Mouse (Mus musculus): Measurements from ENCODE around the gene Snrnp35.

- TF ChIP-seq CTCF (IDR thresholded peaks at IDR 0.05; ENCODE audit: low read depth), result no peak
- no peak for TF ChIP-seq EP300 (IDR thresholded peaks at IDR 0.05; ENCODE audit: low read depth)
Measured at GRCm38 (mm10) chr5:124462297-124463025, 20.5 kb upstream of the Snrnp35 start.

Measured in liver, postnatal 0 days (tissue).